Mouse (Mus musculus): ENCODE measurements around the gene Gm6657. TPM values are rescaled to one million over a fixed set of nuclear protein-coding genes. Genes with fewer than 3 reads are reported as not detected.

Gene Gm6657
- polyA plus RNA-seq, 1 experiment: not detected

DNA sequence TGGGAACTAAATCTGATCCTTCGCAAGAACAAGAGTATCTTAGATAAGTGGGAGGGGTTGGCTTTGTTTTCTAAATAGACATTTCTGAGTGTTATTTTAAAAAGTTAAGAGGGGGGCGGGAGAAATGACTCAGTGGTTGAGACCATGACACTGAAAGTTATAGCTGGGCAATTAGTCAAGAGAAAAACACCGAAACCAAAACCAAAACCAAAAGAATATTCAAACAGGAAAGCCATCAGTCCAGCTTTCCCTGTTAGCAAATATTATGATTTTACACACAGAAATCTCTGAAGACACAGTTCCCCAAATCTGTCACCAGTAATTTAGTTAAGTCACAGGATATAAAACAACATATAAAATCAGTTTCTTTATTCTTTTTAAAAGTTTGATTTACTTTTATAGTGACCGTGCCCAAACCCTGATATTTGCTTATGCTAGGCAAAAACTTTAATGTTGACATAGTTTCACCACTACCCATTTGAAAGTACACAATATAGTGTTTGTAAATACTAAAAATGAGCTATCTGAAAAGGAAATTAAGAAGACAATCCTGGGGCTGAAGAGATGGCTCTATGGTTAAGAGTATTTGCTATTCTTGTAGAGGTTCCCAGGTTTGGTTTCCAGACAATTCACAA, 25.3 kb downstream of the Gm6657 start:
- TF ChIP-seq POLR2A (IDR thresholded peaks at IDR 0.05; ENCODE audit: insufficient read depth, low read length): no peak
- no peak for TF ChIP-seq CTCF (IDR thresholded peaks at IDR 0.05; ENCODE audit: low read depth, low read length)
- no peak for TF ChIP-seq EP300 (IDR thresholded peaks at IDR 0.05; ENCODE audit: insufficient read depth, low read depth, low read length)
- Histone ChIP-seq H3K9me3 (replicated peaks; ENCODE audit: control insufficient read depth, insufficient read depth, low read length, poor library complexity, severe bottlenecking) (no peaks in the 10 kb centered on the region), H3K4me1 (ENCODE audit: control insufficient read depth, insufficient read depth, low read length) (no peaks in the 10 kb centered on the region), H3K4me3 (ENCODE audit: low read depth, low read length) (no peak overlapping the region), H3K27me3 (ENCODE audit: control insufficient read depth, insufficient read depth, low read length, poor library complexity, severe bottlenecking) (no peaks in the 10 kb centered on the region), H3K27ac (ENCODE audit: insufficient read depth, low read length) (no peak overlapping the region), H3K9ac (ENCODE audit: low read depth, poor library complexity, severe bottlenecking) (no peak overlapping the region), H3K36me3 (ENCODE audit: control insufficient read depth, insufficient read depth, low read length, poor library complexity, severe bottlenecking) (no peaks in the 10 kb centered on the region)

DNA sequence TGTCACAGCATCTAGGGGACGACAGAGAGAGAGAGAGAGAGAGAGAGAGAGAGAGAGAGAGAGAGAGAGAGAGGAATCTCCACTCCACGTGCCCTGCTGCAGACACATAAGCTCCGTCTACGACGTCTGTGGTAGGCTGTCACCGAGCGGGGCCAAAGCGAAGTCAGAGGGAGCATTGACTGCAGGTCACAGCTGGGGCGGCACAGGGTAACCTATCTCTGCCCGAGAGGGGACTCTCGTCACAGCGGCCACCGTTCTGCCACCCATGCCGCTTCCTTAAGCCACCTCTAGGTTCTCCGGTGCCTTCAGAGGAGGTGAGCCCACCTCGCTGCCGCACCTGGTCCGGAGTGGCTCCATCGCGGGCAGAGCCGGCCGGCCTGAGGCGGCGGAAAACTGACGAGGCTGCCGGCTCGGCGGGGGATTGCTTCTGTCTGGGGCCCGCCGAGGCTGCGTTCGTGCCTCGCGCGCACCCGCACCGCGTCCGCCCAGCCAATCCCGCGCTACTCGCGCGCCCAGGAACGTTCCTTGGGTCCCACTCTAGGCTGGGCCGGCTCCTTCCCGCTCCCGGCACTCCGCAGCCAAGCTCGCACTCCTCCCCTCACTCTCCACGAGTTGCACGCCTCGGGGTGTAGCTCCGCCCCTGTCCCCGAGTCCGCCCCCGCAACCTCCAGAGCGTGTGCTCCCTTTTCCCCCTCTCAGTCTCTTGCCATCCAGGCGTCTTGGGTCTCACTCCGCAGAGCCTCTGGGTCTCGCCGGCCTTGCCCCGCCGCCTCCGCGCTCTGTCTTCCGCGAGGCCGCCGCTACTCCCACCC, 31.9 kb downstream of the Gm6657 start, which contains the start of gene Gphn:
Gphn (plus strand) TSS at position 673 of the 812 bp plus-strand sequence.
- Histone ChIP-seq H3K27me3 (ENCODE audit: control insufficient read depth, insufficient read depth, low read length, poor library complexity, severe bottlenecking) (peaks cover 3% of the 10 kb centered on the region; the same call in 1 of the 2 replicates), H3K36me3 (ENCODE audit: control insufficient read depth, insufficient read depth, low read length, poor library complexity, severe bottlenecking) (no peaks in the 10 kb centered on the region), H3K9me3 (replicated peaks; ENCODE audit: control insufficient read depth, insufficient read depth, low read length, poor library complexity, severe bottlenecking) (no peaks in the 10 kb centered on the region), H3K4me1 (ENCODE audit: control insufficient read depth, insufficient read depth, low read length) (no peaks in the 10 kb centered on the region), H3K4me3 (ENCODE audit: low read depth, low read length) (peak within 1 kb of the TSS; percentile 88), H3K9ac (ENCODE audit: low read depth, poor library complexity, severe bottlenecking) (peak within 1 kb of the TSS; percentile 69), H3K27ac (ENCODE audit: insufficient read depth, low read length) (no peak within 1 kb of the TSS)
- 0 out of 2 replicates have a peak, but pooled peaks have one; percentile 26 for TF ChIP-seq EP300 (IDR thresholded peaks at IDR 0.05; ENCODE audit: insufficient read depth, low read depth, low read length)
- no peak for TF ChIP-seq POLR2A (IDR thresholded peaks at IDR 0.05; ENCODE audit: insufficient read depth, low read length)

DNA sequence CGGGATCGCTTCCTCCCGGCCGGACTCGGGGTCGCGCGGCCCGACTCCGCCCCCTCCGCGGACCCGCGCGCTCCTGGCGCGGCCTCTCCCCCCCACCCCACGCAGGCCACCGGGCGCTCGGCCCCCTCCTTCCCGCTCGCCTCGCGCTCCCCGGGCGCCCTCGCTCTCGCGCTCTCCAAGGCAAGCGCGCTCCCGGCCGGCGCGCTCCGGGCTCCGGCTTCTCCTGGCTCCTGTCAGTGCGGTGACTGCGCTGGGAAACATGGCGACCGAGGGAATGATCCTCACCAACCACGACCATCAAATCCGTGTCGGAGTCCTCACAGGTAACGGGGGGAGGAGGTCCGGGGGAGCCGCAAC, 32.5 kb downstream of the Gm6657 start:
- TF ChIP-seq POLR2A (IDR thresholded peaks at IDR 0.05; ENCODE audit: insufficient read depth, low read length) (no peak), CTCF (IDR thresholded peaks at IDR 0.05; ENCODE audit: low read depth, low read length) (no peak), EP300 (IDR thresholded peaks at IDR 0.05; ENCODE audit: insufficient read depth, low read depth, low read length) (no peak)
- no peak overlapping the region for H3K27ac ChIP-seq (ENCODE audit: insufficient read depth, low read length)
- peak overlapping the region; percentile 88 for H3K4me3 ChIP-seq (ENCODE audit: low read depth, low read length)
- peaks cover 3% of the 10 kb centered on the region; the same call in 1 of the 2 replicates for H3K27me3 ChIP-seq (ENCODE audit: control insufficient read depth, insufficient read depth, low read length, poor library complexity, severe bottlenecking)
- H3K9ac ChIP-seq (ENCODE audit: low read depth, poor library complexity, severe bottlenecking): peak overlapping the region; percentile 69
- H3K4me1 ChIP-seq (ENCODE audit: control insufficient read depth, insufficient read depth, low read length): no peaks in the 10 kb centered on the region
- H3K36me3 ChIP-seq (ENCODE audit: control insufficient read depth, insufficient read depth, low read length, poor library complexity, severe bottlenecking): no peaks in the 10 kb centered on the region
- H3K9me3 ChIP-seq (replicated peaks; ENCODE audit: control insufficient read depth, insufficient read depth, low read length, poor library complexity, severe bottlenecking): no peaks in the 10 kb centered on the region

GRCm38 (mm10) chr12:78227021-78227932, 33.2 kb downstream of the Gm6657 start:
- Histone ChIP-seq H3K9me3 (replicated peaks; ENCODE audit: control insufficient read depth, insufficient read depth, low read length, poor library complexity, severe bottlenecking) (no peaks in the 10 kb centered on the region), H3K4me3 (ENCODE audit: low read depth, low read length) (peak overlapping the region; percentile 88), H3K27me3 (ENCODE audit: control insufficient read depth, insufficient read depth, low read length, poor library complexity, severe bottlenecking) (peaks cover 3% of the 10 kb centered on the region; the same call in 1 of the 2 replicates), H3K27ac (ENCODE audit: insufficient read depth, low read length) (no peak overlapping the region), H3K9ac (ENCODE audit: low read depth, poor library complexity, severe bottlenecking) (peak overlapping the region; percentile 69), H3K4me1 (ENCODE audit: control insufficient read depth, insufficient read depth, low read length) (no peaks in the 10 kb centered on the region), H3K36me3 (ENCODE audit: control insufficient read depth, insufficient read depth, low read length, poor library complexity, severe bottlenecking) (no peaks in the 10 kb centered on the region)
- TF ChIP-seq POLR2A (IDR thresholded peaks at IDR 0.05; ENCODE audit: insufficient read depth, low read length): no peak
- TF ChIP-seq CTCF (IDR thresholded peaks at IDR 0.05; ENCODE audit: low read depth, low read length): no peak

- no peaks in the 10 kb centered on the region for H3K4me1 ChIP-seq (ENCODE audit: control insufficient read depth, insufficient read depth, low read length)
- H3K4me3 ChIP-seq (ENCODE audit: low read depth, low read length): no peak overlapping the region
- H3K27ac ChIP-seq (ENCODE audit: insufficient read depth, low read length): no peak overlapping the region
- peaks cover 3% of the 10 kb centered on the region; the same call in 1 of the 2 replicates for H3K27me3 ChIP-seq (ENCODE audit: control insufficient read depth, insufficient read depth, low read length, poor library complexity, severe bottlenecking)
- H3K9ac ChIP-seq (ENCODE audit: low read depth, poor library complexity, severe bottlenecking): no peak overlapping the region
- TF ChIP-seq CTCF (IDR thresholded peaks at IDR 0.05; ENCODE audit: low read depth, low read length) (no peak), POLR2A (IDR thresholded peaks at IDR 0.05; ENCODE audit: insufficient read depth, low read length) (no peak), EP300 (IDR thresholded peaks at IDR 0.05; ENCODE audit: insufficient read depth, low read depth, low read length) (no peak)
- no peaks in the 10 kb centered on the region for H3K9me3 ChIP-seq (replicated peaks; ENCODE audit: control insufficient read depth, insufficient read depth, low read length, poor library complexity, severe bottlenecking)
- no peaks in the 10 kb centered on the region for H3K36me3 ChIP-seq (ENCODE audit: control insufficient read depth, insufficient read depth, low read length, poor library complexity, severe bottlenecking)
Measured at GRCm38 (mm10) chr12:78228139-78228538, 34.1 kb downstream of the Gm6657 start.
